Mouse (Mus musculus): ENCODE results near the gene Nup85. TPM values are rescaled to one million over a fixed set of nuclear protein-coding genes. Genes with fewer than 3 reads are reported as not detected.

Gene Nup85
- polyA plus RNA-seq, 1 experiment from 2014 or later = 109 TPM

GRCm38 (mm10) chr11:115536038-115536681 lies 28.1 kb upstream of the Nup85 start, which contains the start of gene Sumo2:
TSS of gene Sumo2 (minus strand) at chr11:115536276.
- H3K4me3 ChIP-seq = peak within 1 kb of the TSS; percentile 89
- peak within 1 kb of the TSS; percentile 93 for H3K9ac ChIP-seq
- no peaks in the 10 kb centered on the region for H3K9me3 ChIP-seq
- under 1% methylated on average over 62 of the region's 70 CpGs for WGBS
- peaks cover 31% of the 10 kb centered on the region for H3K36me3 ChIP-seq
- H3K27me3 ChIP-seq = no peaks in the 10 kb centered on the region
- H3K27ac ChIP-seq = peak within 1 kb of the TSS; percentile 100
- peak within 1 kb of the TSS; percentile 77 for H3K4me2 ChIP-seq
- peak; percentile 89 for ATAC-seq (ENCODE audit: low FRiP score)
- peaks cover 28% of the 10 kb centered on the region for H3K4me1 ChIP-seq (replicated peaks)

- H3K4me3 ChIP-seq = peak overlapping the region; percentile 89
- 76% methylated on average over 10 of the region's 10 CpGs for WGBS
- peak overlapping the region; percentile 100 for H3K27ac ChIP-seq
- no peaks in the 10 kb centered on the region for H3K27me3 ChIP-seq
- H3K4me1 ChIP-seq (replicated peaks) = peaks cover 28% of the 10 kb centered on the region
- peaks cover 22% of the 10 kb centered on the region for H3K36me3 ChIP-seq
- no peaks in the 10 kb centered on the region for H3K9me3 ChIP-seq
- no peak for ATAC-seq (ENCODE audit: low FRiP score)
- peak overlapping the region; percentile 59 for H3K9ac ChIP-seq
- peak overlapping the region; percentile 52 for H3K4me2 ChIP-seq
Observed at GRCm38 (mm10) chr11:115536856-115537568, 27.2 kb upstream of the Nup85 start.

GRCm38 (mm10) chr11:115538045-115538444 lies 26.2 kb upstream of the Nup85 start:
- Histone ChIP-seq H3K9me3 (no peaks in the 10 kb centered on the region), H3K27me3 (no peaks in the 10 kb centered on the region), H3K36me3 (peaks cover 12% of the 10 kb centered on the region), H3K4me1 (replicated peaks) (peaks cover 24% of the 10 kb centered on the region), H3K4me3 (no peak overlapping the region), H3K9ac (no peak overlapping the region), H3K27ac (no peak overlapping the region), H3K4me2 (no peak overlapping the region)
- no peak for ATAC-seq (ENCODE audit: low FRiP score)
- WGBS = 62% methylated on average over 2 of the region's 2 CpGs

GRCm38 (mm10) chr11:115543571-115543970 lies 20.7 kb upstream of the Nup85 start:
- Histone ChIP-seq H3K9ac (no peak overlapping the region), H3K4me2 (no peak overlapping the region), H3K36me3 (no peaks in the 10 kb centered on the region), H3K27me3 (peaks cover 5% of the 10 kb centered on the region; the same call in 1 of the 2 replicates), H3K9me3 (no peaks in the 10 kb centered on the region), H3K27ac (no peak overlapping the region), H3K4me3 (no peak overlapping the region), H3K4me1 (replicated peaks) (no peaks in the 10 kb centered on the region)
- ATAC-seq (ENCODE audit: low FRiP score) = no peak
- 86% methylated on average over 4 of the region's 4 CpGs for WGBS

- no peak overlapping the region for H3K4me2 ChIP-seq
- H3K9ac ChIP-seq = no peak overlapping the region
- no peak overlapping the region for H3K4me3 ChIP-seq
- H3K36me3 ChIP-seq = no peaks in the 10 kb centered on the region
- H3K4me1 ChIP-seq (replicated peaks) = no peaks in the 10 kb centered on the region
- no peaks in the 10 kb centered on the region for H3K27me3 ChIP-seq
- 0 out of 2 replicates have a peak, but pooled peaks cover 5% of the 10 kb centered on the region for H3K9me3 ChIP-seq
- 62% methylated on average over 4 of the region's 4 CpGs for WGBS
- ATAC-seq (ENCODE audit: low FRiP score) = no peak
- H3K27ac ChIP-seq = no peak overlapping the region
Observed at GRCm38 (mm10) chr11:115552783-115553182, 11.5 kb upstream of the Nup85 start.

- no peak for ATAC-seq (ENCODE audit: low FRiP score)
- H3K9ac ChIP-seq = no peak overlapping the region
- H3K4me1 ChIP-seq (replicated peaks) = no peaks in the 10 kb centered on the region
- no peaks in the 10 kb centered on the region for H3K27me3 ChIP-seq
- 84% methylated on average over 17 of the region's 17 CpGs for WGBS
- H3K4me2 ChIP-seq = no peak overlapping the region
- no peak overlapping the region for H3K4me3 ChIP-seq
- no peaks in the 10 kb centered on the region for H3K36me3 ChIP-seq
- H3K9me3 ChIP-seq = no peaks in the 10 kb centered on the region
- H3K27ac ChIP-seq = no peak overlapping the region
Observed at GRCm38 (mm10) chr11:115555717-115556116, 8.5 kb upstream of the Nup85 start.

GRCm38 (mm10) chr11:115563406-115563805 lies 828 bp upstream of the Nup85 start:
- no peaks in the 10 kb centered on the region for H3K9me3 ChIP-seq
- peaks cover 16% of the 10 kb centered on the region for H3K36me3 ChIP-seq
- H3K27ac ChIP-seq = peak overlapping the region; percentile 58
- H3K9ac ChIP-seq = peak overlapping the region; percentile 83
- peak overlapping the region; percentile 82 for H3K4me2 ChIP-seq
- WGBS = 51% methylated on average over 4 of the region's 4 CpGs
- H3K4me3 ChIP-seq = peak overlapping the region; percentile 78
- peaks cover 21% of the 10 kb centered on the region for H3K4me1 ChIP-seq (replicated peaks)
- no peak for ATAC-seq (ENCODE audit: low FRiP score)
- H3K27me3 ChIP-seq = no peaks in the 10 kb centered on the region

- Histone ChIP-seq H3K27ac (no peak overlapping the region), H3K4me3 (peak overlapping the region; percentile 78), H3K4me2 (peak overlapping the region; percentile 82), H3K9me3 (no peaks in the 10 kb centered on the region), H3K27me3 (no peaks in the 10 kb centered on the region), H3K9ac (peak overlapping the region; percentile 83), H3K4me1 (replicated peaks) (peaks cover 21% of the 10 kb centered on the region), H3K36me3 (peaks cover 32% of the 10 kb centered on the region)
- WGBS = 24% methylated on average over 7 of the region's 7 CpGs
- ATAC-seq (ENCODE audit: low FRiP score) = no peak
Observed at GRCm38 (mm10) chr11:115564961-115565360, 727 bp downstream of the Nup85 start.

GRCm38 (mm10) chr11:115579080-115579479 lies 14.8 kb downstream of the Nup85 start:
- no peak for ATAC-seq (ENCODE audit: low FRiP score)
- no peak overlapping the region for H3K4me3 ChIP-seq
- H3K9ac ChIP-seq = no peak overlapping the region
- H3K4me1 ChIP-seq (replicated peaks) = no peaks in the 10 kb centered on the region
- H3K4me2 ChIP-seq = no peak overlapping the region
- peaks cover 70% of the 10 kb centered on the region for H3K36me3 ChIP-seq
- no peaks in the 10 kb centered on the region for H3K9me3 ChIP-seq
- no peaks in the 10 kb centered on the region for H3K27me3 ChIP-seq
- H3K27ac ChIP-seq = no peak overlapping the region

GRCm38 (mm10) chr11:115582913-115583606 lies 18.8 kb downstream of the Nup85 start:
- Histone ChIP-seq H3K9ac (no peak overlapping the region), H3K27me3 (no peaks in the 10 kb centered on the region), H3K9me3 (no peaks in the 10 kb centered on the region), H3K27ac (no peak overlapping the region), H3K4me2 (no peak overlapping the region), H3K4me3 (no peak overlapping the region), H3K36me3 (peaks cover 98% of the 10 kb centered on the region), H3K4me1 (replicated peaks) (no peaks in the 10 kb centered on the region)
- 81% methylated on average over 10 of the region's 10 CpGs for WGBS
- no peak for ATAC-seq (ENCODE audit: low FRiP score)

GRCm38 (mm10) chr11:115584376-115585073 lies 20.3 kb downstream of the Nup85 start:
- H3K9me3 ChIP-seq = no peaks in the 10 kb centered on the region
- no peak overlapping the region for H3K4me2 ChIP-seq
- H3K27ac ChIP-seq = no peak overlapping the region
- peaks cover 95% of the 10 kb centered on the region for H3K36me3 ChIP-seq
- no peak for ATAC-seq (ENCODE audit: low FRiP score)
- 91% methylated on average over 10 of the region's 10 CpGs for WGBS
- H3K27me3 ChIP-seq = no peaks in the 10 kb centered on the region
- no peak overlapping the region for H3K9ac ChIP-seq
- no peak overlapping the region for H3K4me3 ChIP-seq
- H3K4me1 ChIP-seq (replicated peaks) = no peaks in the 10 kb centered on the region

- no peak overlapping the region for H3K27ac ChIP-seq
- no peak for ATAC-seq (ENCODE audit: low FRiP score)
- 92% methylated on average over 7 of the region's 7 CpGs for WGBS
Observed at GRCm38 (mm10) chr11:115585573-115586100, 21.4 kb downstream of the Nup85 start.

More at GRCm38 (mm10) chr11:115585573-115586100, 21.4 kb downstream of the Nup85 start:
- Histone ChIP-seq H3K4me3 (no peak overlapping the region), H3K36me3 (peaks cover 97% of the 10 kb centered on the region), H3K9me3 (no peaks in the 10 kb centered on the region), H3K9ac (no peak overlapping the region), H3K27me3 (no peaks in the 10 kb centered on the region), H3K4me2 (no peak overlapping the region), H3K4me1 (replicated peaks) (no peaks in the 10 kb centered on the region)
